Mouse (Mus musculus): Measurements from ENCODE around the gene Aadacl2.

The Aadacl2 gene

GRCm38 (mm10) chr3:60006443-60006842, at the start of gene Aadacl2:
Gene Aadacl2, plus strand, starts transcription at chr3:60006743.
- no peak for DNase-seq

GRCm38 (mm10) chr3:59970891-59971290, 35.7 kb upstream of the Aadacl2 start:
- DNase-seq = peak; percentile 85

GRCm38 (mm10) chr3:59974591-59974990, 32.0 kb upstream of the Aadacl2 start:
- no peak for DNase-seq

- DNase-seq = no peak
Observed at GRCm38 (mm10) chr3:60003622-60004021, 2.9 kb upstream of the Aadacl2 start.

GRCm38 (mm10) chr3:60025417-60025816, 18.9 kb downstream of the Aadacl2 start, which contains the start of gene Aadac:
Gene Aadac, plus strand, starts transcription at chr3:60025717.
- no peak for DNase-seq

GRCm38 (mm10) chr3:60031511-60031910, 25.0 kb downstream of the Aadacl2 start:
- no peak for DNase-seq

- DNase-seq = no peak
Observed at GRCm38 (mm10) chr3:60046221-60046913, 39.8 kb downstream of the Aadacl2 start.

- no peak for DNase-seq
Observed at GRCm38 (mm10) chr3:60053231-60053927, 46.8 kb downstream of the Aadacl2 start.

- no peak for DNase-seq
Observed at GRCm38 (mm10) chr3:60053931-60054330, 47.4 kb downstream of the Aadacl2 start.

- no peak for DNase-seq
Observed at GRCm38 (mm10) chr3:60056451-60056850, 49.9 kb downstream of the Aadacl2 start.

- DNase-seq = no peak
Observed at GRCm38 (mm10) chr3:60057070-60057808, 50.7 kb downstream of the Aadacl2 start.

- no peak for DNase-seq
Observed at GRCm38 (mm10) chr3:60057809-60058082, 51.2 kb downstream of the Aadacl2 start.
